Mouse (Mus musculus): ENCODE data around the gene Gstt1.
"Not testable (repeated sequence)": the region's sequence is repeated elsewhere in the genome, so short reads cannot be mapped to it uniquely, and the experiment has no call there.

Gstt1 gene

GRCm38 (mm10) chr10:75798176-75798696 lies at the start of gene Gstt1:
Gene Gstt1, minus strand, starts transcription at chr10:75798584.
- no peak for DNase-seq

GRCm38 (mm10) chr10:75845306-75845930 lies 47.0 kb upstream of the Gstt1 start:
- DNase-seq: no peak

GRCm38 (mm10) chr10:75844800-75845199 lies 46.4 kb upstream of the Gstt1 start:
- DNase-seq: no peak

- not testable (repeated sequence) for DNase-seq
Measured at GRCm38 (mm10) chr10:75843898-75844297, 45.5 kb upstream of the Gstt1 start.

- DNase-seq: no peak
Measured at GRCm38 (mm10) chr10:75839092-75839491, 40.7 kb upstream of the Gstt1 start.

- peak; percentile 81 to 88 for DNase-seq
Measured at GRCm38 (mm10) chr10:75837248-75837759, 38.9 kb upstream of the Gstt1 start, which contains the start of gene Gstt2. Gene Gstt2, minus strand, starts transcription at chr10:75837424.

- DNase-seq: peak; percentile 62 to 85
Measured at GRCm38 (mm10) chr10:75835761-75836531, 37.6 kb upstream of the Gstt1 start.

- DNase-seq: peak; percentile 59 to 60
Measured at GRCm38 (mm10) chr10:75835307-75835706, 36.9 kb upstream of the Gstt1 start.

GRCm38 (mm10) chr10:75834721-75835120 lies 36.3 kb upstream of the Gstt1 start:
- peak in 1 of 2 experiments; percentile 16 for DNase-seq

GRCm38 (mm10) chr10:75834250-75834649 lies 35.9 kb upstream of the Gstt1 start:
- DNase-seq: peak; percentile 62 to 71

- peak; percentile 31 to 47 for DNase-seq
Measured at GRCm38 (mm10) chr10:75833456-75834080, 35.2 kb upstream of the Gstt1 start.

GRCm38 (mm10) chr10:75832272-75832895 lies 34.0 kb upstream of the Gstt1 start:
- DNase-seq: peak; percentile 50 to 61

GRCm38 (mm10) chr10:75830275-75830670 lies 31.9 kb upstream of the Gstt1 start:
- DNase-seq: no peak

GRCm38 (mm10) chr10:75829529-75830274 lies 31.3 kb upstream of the Gstt1 start:
- no peak for DNase-seq

- no peak for DNase-seq
Measured at GRCm38 (mm10) chr10:75828500-75828931, 30.1 kb upstream of the Gstt1 start.

- no peak for DNase-seq
Measured at GRCm38 (mm10) chr10:75827668-75828360, 29.4 kb upstream of the Gstt1 start.

- no peak for DNase-seq
Measured at GRCm38 (mm10) chr10:75824530-75824929, 26.1 kb upstream of the Gstt1 start.

- no peak for DNase-seq
Measured at GRCm38 (mm10) chr10:75823782-75824181, 25.4 kb upstream of the Gstt1 start.

- DNase-seq: no peak
Measured at GRCm38 (mm10) chr10:75822443-75822842, 24.1 kb upstream of the Gstt1 start, which contains the start of gene Gstt4. Gene Gstt4, minus strand, starts transcription at chr10:75822543.

- DNase-seq: no peak
Measured at GRCm38 (mm10) chr10:75819882-75820281, 21.5 kb upstream of the Gstt1 start.

- DNase-seq: no peak
Measured at GRCm38 (mm10) chr10:75818641-75819040, 20.3 kb upstream of the Gstt1 start.

All from thymus, adult 18-20 months (tissue).